Mouse (Mus musculus) heart, embryonic 13.5 days (tissue): ENCODE results near the gene Anapc15. TPM values are rescaled to one million over a fixed set of nuclear protein-coding genes. Genes with fewer than 3 reads are reported as not detected.
A peak's percentile ranks its signal among the peaks of the same experiment; 100 is the strongest.

Experiments
- ATAC-seq: fragments of 200-750 bp; cut with Nextera tagmentation; 2 replicates; pipeline ENCODE4 v1.8.0; 2017; ENCODE audit warnings: moderate TSS enrichment; ENCODE audit not compliant: insufficient number of reproducible peaks, low FRiP score, low TSS enrichment; ENCODE audit errors: extremely low read depth
- H3K27ac ChIP-seq: fragments of 300-500 bp; sonication (generic); replicated peaks from 2 replicates; pipeline ENCODE4 v1.5.1; 2015; ENCODE audit warnings: moderate library complexity, mild to moderate bottlenecking, inconsistent platforms
- H3K27me3 ChIP-seq: fragments of 300-500 bp; sonication (generic); replicated peaks from 2 replicates; pipeline ENCODE4 v1.6.1; 2015; ENCODE audit warnings: mild to moderate bottlenecking, inconsistent platforms
- H3K36me3 ChIP-seq: fragments of 300-500 bp; sonication (generic); 2 replicates; pipeline ENCODE4 v1.6.1; 2015; ENCODE audit warnings: mild to moderate bottlenecking, inconsistent platforms
- H3K4me1 ChIP-seq: fragments of 300-500 bp; sonication (generic); 2 replicates; pipeline ENCODE4 v1.6.1; 2015; ENCODE audit warnings: inconsistent platforms
- H3K4me2 ChIP-seq: fragments of 300-500 bp; sonication (generic); 2 replicates; pipeline ENCODE4 v1.6.1; 2015; ENCODE audit warnings: inconsistent platforms, mild to moderate bottlenecking, moderate library complexity
- H3K4me3 ChIP-seq: fragments of 300-500 bp; sonication (generic); 2 replicates; pipeline ENCODE4 v1.5.1; 2015; ENCODE audit warnings: moderate library complexity, mild to moderate bottlenecking, inconsistent platforms
- H3K9ac ChIP-seq: fragments of 300-500 bp; sonication (generic); 2 replicates; pipeline ENCODE4 v1.6.1; 2015; ENCODE audit warnings: inconsistent platforms, mild to moderate bottlenecking, moderate library complexity
- H3K9me3 ChIP-seq: fragments of 300-500 bp; sonication (generic); 2 replicates; pipeline ENCODE4 v1.6.1; 2016; ENCODE audit warnings: inconsistent platforms
- WGBS: fragments of 180-500 bp; shearing (Covaris S2); methylation state at CpG from one replicate; pipeline ENCODE4 v1.1.7; 2015; ENCODE audit warnings: mixed read lengths; 5-methylcytosine and 5-hydroxymethylcytosine counted together
- polyA plus RNA-seq: library from polyadenylated mRNA; unstranded; fragments of >200 nt; fragmentation: Nextera tagmentation; extraction: Ambion mirVana; gene quantifications from 2 replicates; pipeline ENCODE4 v1.2.1, GENCODE M21; 2015

Anapc15 gene
- polyA plus RNA-seq, 1 experiment from 2014 or later: 61.7 TPM

GRCm38 (mm10) chr7:101871296-101871695 lies 7.8 kb downstream of the Anapc15 start:
- Histone ChIP-seq H3K27ac (peak overlapping the region; percentile 79), H3K4me1 (peaks cover 48% of the 10 kb centered on the region), H3K4me3 (no peak overlapping the region), H3K9me3 (no peaks in the 10 kb centered on the region), H3K4me2 (peak overlapping the region; percentile 19), H3K9ac (0 out of 2 replicates have a peak overlapping the region, but pooled peaks have one; percentile 33), H3K36me3 (no peaks in the 10 kb centered on the region), H3K27me3 (no peaks in the 10 kb centered on the region)
- ATAC-seq: peak; percentile 42; the same call in 1 of the 2 replicates
- WGBS: 25% methylated on average over 3 of the region's 3 CpGs

DNA sequence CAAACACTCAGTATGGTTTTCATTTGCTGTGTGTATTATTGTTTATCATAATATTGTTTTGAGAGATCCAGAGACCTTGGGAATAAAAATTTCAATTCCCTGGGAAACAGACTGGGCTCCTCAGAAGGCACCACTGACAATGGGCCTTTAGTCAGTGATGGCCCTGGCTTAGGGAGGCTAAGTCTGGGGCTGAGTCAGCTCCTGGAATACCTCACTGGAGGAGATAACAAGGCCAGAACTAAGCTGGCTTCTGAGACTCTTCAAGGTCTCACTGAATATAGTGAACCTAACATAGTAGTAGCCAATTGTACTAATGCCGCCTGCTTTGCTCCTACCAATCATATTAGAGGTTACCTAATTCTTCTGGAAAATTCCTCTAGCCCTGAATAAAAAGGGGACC lies 12.5 kb downstream of the Anapc15 start:
- no peaks in the 10 kb centered on the region for H3K9me3 ChIP-seq
- no peak for ATAC-seq
- WGBS: 96% methylated on average over 1 of the region's 1 CpGs
- no peak overlapping the region for H3K4me2 ChIP-seq
- H3K27me3 ChIP-seq: no peaks in the 10 kb centered on the region
- H3K9ac ChIP-seq: no peak overlapping the region
- peaks cover 21% of the 10 kb centered on the region for H3K4me1 ChIP-seq
- no peak overlapping the region for H3K27ac ChIP-seq
- no peak overlapping the region for H3K4me3 ChIP-seq
- H3K36me3 ChIP-seq: no peaks in the 10 kb centered on the region

- Histone ChIP-seq H3K27ac (no peak overlapping the region), H3K9me3 (no peaks in the 10 kb centered on the region), H3K4me1 (no peaks in the 10 kb centered on the region), H3K4me3 (no peak overlapping the region), H3K4me2 (no peak overlapping the region), H3K27me3 (no peaks in the 10 kb centered on the region), H3K9ac (no peak overlapping the region), H3K36me3 (no peaks in the 10 kb centered on the region)
- WGBS: 62% methylated on average over 4 of the region's 4 CpGs
- ATAC-seq: no peak
These were observed 17.3 kb downstream of the Anapc15 start for GRCm38 (mm10) chr7:101880855-101881254.

DNA sequence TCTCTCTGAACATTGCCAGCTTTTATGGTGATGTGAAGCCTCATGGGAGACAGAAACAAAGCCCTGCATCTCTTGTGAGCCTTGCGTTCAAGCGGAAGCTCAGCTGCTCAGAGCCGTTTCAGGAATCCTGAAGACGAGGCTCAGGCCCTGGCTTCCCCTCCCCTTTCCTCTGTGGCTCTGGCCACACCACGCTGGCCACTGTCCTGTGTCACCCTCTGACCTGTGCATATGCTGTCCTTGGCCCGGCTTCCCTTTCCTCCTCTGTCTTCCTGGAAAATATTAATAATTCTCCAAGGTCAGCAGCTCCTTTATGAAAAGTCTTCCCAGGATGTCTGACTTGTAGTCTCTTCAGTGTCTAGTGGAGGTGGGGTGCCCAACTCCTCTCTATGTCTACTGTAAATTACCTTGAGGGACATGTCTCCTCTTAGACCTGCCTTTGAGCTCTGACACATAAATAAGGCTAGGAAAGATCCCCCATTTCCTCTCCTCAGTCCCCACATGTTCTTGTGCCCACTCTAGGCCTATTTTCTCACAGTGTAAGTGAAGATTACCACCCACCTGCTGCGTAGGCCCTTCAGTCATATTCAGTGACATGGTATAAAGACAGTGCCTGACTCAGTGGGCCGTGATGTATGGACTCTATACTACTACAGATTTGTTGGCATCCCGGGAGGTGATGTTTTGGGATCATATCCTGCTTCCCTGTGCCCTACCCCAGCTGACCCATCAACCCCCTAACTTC lies 19.1 kb downstream of the Anapc15 start:
- WGBS: 57% methylated on average over 9 of the region's 9 CpGs
- Histone ChIP-seq H3K4me2 (no peak overlapping the region), H3K36me3 (no peaks in the 10 kb centered on the region), H3K4me1 (no peaks in the 10 kb centered on the region), H3K4me3 (no peak overlapping the region), H3K27ac (no peak overlapping the region), H3K27me3 (no peaks in the 10 kb centered on the region), H3K9ac (no peak overlapping the region), H3K9me3 (no peaks in the 10 kb centered on the region)
- ATAC-seq: no peak

DNA sequence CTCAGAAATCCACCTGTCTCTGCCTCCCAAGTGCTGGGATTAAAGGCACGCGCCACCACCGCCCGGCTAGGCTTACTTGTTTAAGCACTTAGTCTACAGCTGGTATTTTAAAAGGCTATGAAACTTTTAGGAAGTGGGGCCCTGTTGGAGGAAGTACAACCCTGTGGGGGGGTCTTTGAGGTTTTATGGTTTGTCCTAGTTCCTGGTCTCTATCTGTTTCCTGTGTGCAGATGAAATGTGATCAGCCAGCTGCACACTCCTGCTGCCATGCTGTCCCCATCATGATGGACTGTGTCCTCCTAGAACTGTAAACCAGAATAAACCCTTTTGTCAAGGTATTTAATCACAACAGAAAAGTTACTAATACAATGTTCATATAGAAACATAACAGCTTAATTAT lies 20.6 kb downstream of the Anapc15 start:
- Histone ChIP-seq H3K27ac (no peak overlapping the region), H3K9ac (no peak overlapping the region), H3K36me3 (no peaks in the 10 kb centered on the region), H3K4me3 (no peak overlapping the region), H3K4me1 (no peaks in the 10 kb centered on the region), H3K9me3 (no peaks in the 10 kb centered on the region), H3K27me3 (0 out of 2 replicates have a peak, but pooled peaks cover 2% of the 10 kb centered on the region), H3K4me2 (no peak overlapping the region)
- no peak for ATAC-seq
- 96% methylated on average over 4 of the region's 4 CpGs for WGBS

DNA sequence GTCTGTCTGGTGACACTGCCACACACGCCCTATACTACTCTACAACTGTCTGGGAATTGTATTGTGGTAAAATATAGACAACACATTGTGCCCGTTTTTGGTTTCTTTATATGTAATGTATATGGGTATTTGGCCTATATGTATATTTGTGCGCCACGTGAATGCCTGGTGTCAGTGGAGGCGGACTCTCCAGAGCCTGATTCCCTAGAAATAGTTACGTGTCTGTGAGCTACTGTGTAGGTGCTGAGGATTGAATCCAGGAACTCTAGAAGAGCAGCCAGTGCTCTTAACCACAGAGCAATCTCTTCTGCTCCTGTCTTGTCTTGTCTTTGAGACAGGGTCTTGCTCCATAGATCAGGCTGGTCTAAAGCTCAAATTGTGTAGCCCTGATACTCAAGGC lies 22.8 kb downstream of the Anapc15 start:
- H3K4me1 ChIP-seq: no peaks in the 10 kb centered on the region
- H3K9me3 ChIP-seq: no peaks in the 10 kb centered on the region
- no peak for ATAC-seq
- no peak overlapping the region for H3K4me3 ChIP-seq
- no peak overlapping the region for H3K9ac ChIP-seq
- 0 out of 2 replicates have a peak, but pooled peaks cover 3% of the 10 kb centered on the region for H3K27me3 ChIP-seq
- H3K36me3 ChIP-seq: no peaks in the 10 kb centered on the region
- no peak overlapping the region for H3K27ac ChIP-seq
- WGBS: 72% methylated on average over 6 of the region's 6 CpGs
- no peak overlapping the region for H3K4me2 ChIP-seq

GRCm38 (mm10) chr7:101888460-101888859 lies 24.9 kb downstream of the Anapc15 start:
- Histone ChIP-seq H3K27me3 (0 out of 2 replicates have a peak, but pooled peaks cover 3% of the 10 kb centered on the region), H3K36me3 (no peaks in the 10 kb centered on the region), H3K4me1 (no peaks in the 10 kb centered on the region)

GRCm38 (mm10) chr7:101895695-101896094 lies 32.2 kb downstream of the Anapc15 start:
- Histone ChIP-seq H3K27me3 (no peaks in the 10 kb centered on the region), H3K4me1 (peaks cover 9% of the 10 kb centered on the region), H3K4me2 (peak overlapping the region; percentile 73), H3K9ac (peak overlapping the region; percentile 80), H3K9me3 (no peaks in the 10 kb centered on the region), H3K36me3 (peaks cover 14% of the 10 kb centered on the region), H3K27ac (peak overlapping the region; percentile 89), H3K4me3 (peak overlapping the region; percentile 66)
- WGBS: 34% methylated on average over 9 of the region's 9 CpGs
- ATAC-seq: no peak

More at GRCm38 (mm10) chr7:101888460-101888859, 24.9 kb downstream of the Anapc15 start:
- WGBS: 75% methylated on average over 4 of the region's 4 CpGs
- no peak overlapping the region for H3K27ac ChIP-seq
- H3K9me3 ChIP-seq: no peaks in the 10 kb centered on the region
- no peak for ATAC-seq
- no peak overlapping the region for H3K4me2 ChIP-seq
- H3K4me3 ChIP-seq: no peak overlapping the region
- H3K9ac ChIP-seq: no peak overlapping the region

GRCm38 (mm10) chr7:101896104-101897066 lies 32.9 kb downstream of the Anapc15 start:
- peak; percentile 95 for ATAC-seq
- Histone ChIP-seq H3K36me3 (peaks cover 14% of the 10 kb centered on the region), H3K4me1 (peaks cover 9% of the 10 kb centered on the region), H3K27me3 (no peaks in the 10 kb centered on the region), H3K9me3 (no peaks in the 10 kb centered on the region), H3K4me2 (peak overlapping the region; percentile 73), H3K27ac (peak overlapping the region; percentile 89), H3K4me3 (peak overlapping the region; percentile 66), H3K9ac (peak overlapping the region; percentile 82)
- under 1% methylated on average over 57 of the region's 57 CpGs for WGBS

DNA sequence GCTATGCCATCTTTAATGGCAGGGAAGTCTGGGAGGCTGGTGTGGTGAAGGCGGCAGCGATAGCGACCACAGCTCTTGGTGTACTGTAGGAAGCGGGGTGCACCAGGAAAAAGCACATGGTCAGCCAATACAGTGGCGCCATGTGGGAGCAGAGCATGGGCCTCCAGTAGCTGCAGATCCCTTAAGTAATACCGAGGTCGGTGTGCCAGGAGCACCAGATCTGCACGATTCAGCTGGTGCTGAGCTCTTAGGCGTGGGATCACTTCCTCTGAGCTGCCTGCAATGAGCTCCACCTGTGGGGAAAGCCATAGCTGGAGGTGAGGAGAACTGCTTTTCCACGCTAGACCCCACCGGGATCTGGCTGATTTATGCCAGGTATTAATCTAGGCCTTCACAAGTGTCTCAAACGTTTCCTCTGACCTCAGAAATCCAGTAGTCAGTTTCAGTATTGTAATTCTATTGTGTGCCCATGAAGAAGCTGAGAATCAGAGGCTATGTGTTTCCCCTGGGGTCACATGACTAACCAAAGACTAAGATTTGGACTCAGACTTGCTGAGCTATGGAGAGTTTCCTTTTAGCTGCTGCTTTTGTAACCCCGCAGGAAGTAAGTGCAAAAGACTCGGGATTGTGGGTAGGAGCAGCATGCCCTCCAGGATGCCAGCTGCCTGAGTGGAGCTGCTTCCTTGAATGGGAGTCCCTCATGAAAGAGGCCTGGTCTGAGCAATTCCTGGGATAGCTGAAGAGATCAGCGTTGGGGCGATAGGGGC lies 37.0 kb downstream of the Anapc15 start:
- Histone ChIP-seq H3K4me1 (peaks cover 14% of the 10 kb centered on the region), H3K9me3 (peaks cover 4% of the 10 kb centered on the region; the same call in 1 of the 2 replicates), H3K27ac (no peak overlapping the region), H3K27me3 (no peaks in the 10 kb centered on the region), H3K36me3 (peaks cover 25% of the 10 kb centered on the region), H3K4me3 (no peak overlapping the region), H3K4me2 (no peak overlapping the region), H3K9ac (0 out of 2 replicates have a peak overlapping the region, but pooled peaks have one; percentile 8)
- ATAC-seq: no peak
- WGBS: 90% methylated on average over 16 of the region's 16 CpGs
